Mouse (Mus musculus): ENCODE measurements around the gene Ube2j1.
A peak's percentile ranks its signal among the peaks of the same experiment; 100 is the strongest.
"Not testable (repeated sequence)": the region's sequence is repeated elsewhere in the genome, so short reads cannot be mapped to it uniquely, and the experiment has no call there.

Gene Ube2j1

GRCm38 (mm10) chr4:33031195-33031960 lies at the start of gene Ube2j1:
Ube2j1 (plus strand) TSS chr4:33031416.
- DNase-seq (ENCODE audit: low spot score in 2 of 2), result peak; percentile 44 to 57

GRCm38 (mm10) chr4:32981617-32982016 lies 49.6 kb upstream of the Ube2j1 start:
- no peak for DNase-seq (ENCODE audit: low spot score in 2 of 2)

GRCm38 (mm10) chr4:32982041-32982715 lies 49.0 kb upstream of the Ube2j1 start:
- peak; percentile 9 to 10 for DNase-seq (ENCODE audit: low spot score in 2 of 2)

- DNase-seq (ENCODE audit: low spot score in 2 of 2), result peak; percentile 40 to 41
These were observed 48.5 kb upstream of the Ube2j1 start, which contains the start of gene Rragd for GRCm38 (mm10) chr4:32982716-32983175. Rragd (plus strand) TSS chr4:32983037.

- peak; percentile 76 to 81 for DNase-seq (ENCODE audit: low spot score in 2 of 2)
These were observed 47.8 kb upstream of the Ube2j1 start for GRCm38 (mm10) chr4:32983176-32984155.

- DNase-seq (ENCODE audit: low spot score in 2 of 2), result no peak
These were observed 47.0 kb upstream of the Ube2j1 start for GRCm38 (mm10) chr4:32984242-32984641.

GRCm38 (mm10) chr4:32984801-32985675 lies 46.2 kb upstream of the Ube2j1 start:
- DNase-seq (ENCODE audit: low spot score in 2 of 2), result peak; percentile 7 to 32

- no peak for DNase-seq (ENCODE audit: low spot score in 2 of 2)
These were observed 45.5 kb upstream of the Ube2j1 start for GRCm38 (mm10) chr4:32985684-32986083.

GRCm38 (mm10) chr4:32987006-32987405 lies 44.2 kb upstream of the Ube2j1 start:
- DNase-seq (ENCODE audit: low spot score in 2 of 2), result no peak

GRCm38 (mm10) chr4:32989346-32989745 lies 41.9 kb upstream of the Ube2j1 start:
- no peak for DNase-seq (ENCODE audit: low spot score in 2 of 2)

GRCm38 (mm10) chr4:32994168-32994567 lies 37.0 kb upstream of the Ube2j1 start:
- no peak for DNase-seq (ENCODE audit: low spot score in 2 of 2)

- DNase-seq (ENCODE audit: low spot score in 2 of 2), result no peak
These were observed 35.1 kb upstream of the Ube2j1 start for GRCm38 (mm10) chr4:32996083-32996482.

GRCm38 (mm10) chr4:32997571-32997970 lies 33.6 kb upstream of the Ube2j1 start:
- no peak for DNase-seq (ENCODE audit: low spot score in 2 of 2)

- no peak for DNase-seq (ENCODE audit: low spot score in 2 of 2)
These were observed 32.2 kb upstream of the Ube2j1 start for GRCm38 (mm10) chr4:32998996-32999395.

- DNase-seq (ENCODE audit: low spot score in 2 of 2), result no peak
These were observed 29.1 kb upstream of the Ube2j1 start for GRCm38 (mm10) chr4:33002081-33002480.

- DNase-seq (ENCODE audit: low spot score in 2 of 2), result not testable (repeated sequence)
These were observed 25.4 kb upstream of the Ube2j1 start for GRCm38 (mm10) chr4:33005595-33006470.

- no peak for DNase-seq (ENCODE audit: low spot score in 2 of 2)
These were observed 24.4 kb upstream of the Ube2j1 start for GRCm38 (mm10) chr4:33006844-33007243.

GRCm38 (mm10) chr4:33007443-33008217 lies 23.6 kb upstream of the Ube2j1 start:
- DNase-seq (ENCODE audit: low spot score in 2 of 2), result no peak

- DNase-seq (ENCODE audit: low spot score in 2 of 2), result no peak
These were observed 21.1 kb upstream of the Ube2j1 start for GRCm38 (mm10) chr4:33010078-33010477.

All from thymus, postnatal 10 days (tissue).